Mouse (Mus musculus): ENCODE results near the gene Lclat1. TPM values are rescaled to one million over a fixed set of nuclear protein-coding genes. Genes with fewer than 3 reads are reported as not detected.

The Lclat1 gene
- polyA plus RNA-seq, 1 experiment from 2014 or later, result 20.5 TPM

DNA sequence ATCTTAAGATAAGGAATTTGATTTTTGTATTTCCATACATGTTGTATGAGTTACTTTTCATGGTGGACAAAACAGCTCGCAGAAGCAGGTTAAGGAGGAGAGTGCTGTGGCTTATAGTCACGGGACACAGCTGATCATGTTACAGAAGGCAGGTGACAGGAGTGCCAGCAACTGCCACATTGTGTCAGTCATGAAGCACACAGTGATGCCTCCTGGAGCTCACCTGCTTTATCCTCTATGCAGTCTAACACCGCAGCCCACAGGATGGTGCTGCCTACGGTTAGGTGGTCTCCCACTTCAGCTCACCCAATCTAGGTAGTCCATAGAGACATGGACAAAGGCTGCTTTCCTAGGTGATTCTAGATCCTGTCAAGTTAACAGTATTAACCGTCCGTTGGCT lies 11.4 kb downstream of the Lclat1 start:
- H3K36me3 ChIP-seq (ENCODE audit: control insufficient read depth, insufficient read depth, low read length), result no peaks in the 10 kb centered on the region
- no peak overlapping the region for H3K27ac ChIP-seq (ENCODE audit: low read length)
- WGBS, result 82% methylated on average over 6 of the region's 6 CpGs
- no peak overlapping the region for H3K4me2 ChIP-seq (ENCODE audit: low read depth, low read length)
- no peaks in the 10 kb centered on the region; the same call in 1 of the 2 replicates for H3K4me1 ChIP-seq (replicated peaks; ENCODE audit: control insufficient read depth, insufficient read depth, low read length)
- ATAC-seq (ENCODE audit: low read depth), result no peak
- no peaks in the 10 kb centered on the region for H3K27me3 ChIP-seq (ENCODE audit: control insufficient read depth, insufficient read depth, low read depth, low read length)
- no peak overlapping the region for H3K9ac ChIP-seq (ENCODE audit: low read length)
- H3K9me3 ChIP-seq (ENCODE audit: control insufficient read depth, low read length), result no peaks in the 10 kb centered on the region
- H3K4me3 ChIP-seq (ENCODE audit: low read length), result no peak overlapping the region

DNA sequence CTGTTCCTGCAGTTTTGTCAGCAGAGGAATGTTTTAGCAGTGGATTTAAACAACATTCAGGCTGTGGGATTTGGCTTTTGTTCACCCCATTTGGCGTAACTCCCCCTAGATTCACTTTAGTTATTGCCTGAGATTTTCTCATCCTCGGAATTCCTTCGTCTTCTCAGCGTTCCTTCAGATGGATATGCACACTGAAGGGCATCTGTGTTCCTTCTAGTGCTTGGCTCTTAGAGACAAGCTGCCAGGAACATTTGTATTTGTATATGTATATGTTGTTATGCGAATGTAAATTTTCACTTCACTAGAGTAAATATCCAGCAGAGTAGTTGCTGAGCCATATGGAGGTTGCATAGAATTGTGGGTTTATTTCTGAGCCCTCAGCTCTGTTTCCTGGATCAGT lies 12.8 kb downstream of the Lclat1 start:
- no peak overlapping the region for H3K9ac ChIP-seq (ENCODE audit: low read length)
- WGBS, result 45% methylated on average over 5 of the region's 5 CpGs
- no peak overlapping the region for H3K4me3 ChIP-seq (ENCODE audit: low read length)
- H3K4me2 ChIP-seq (ENCODE audit: low read depth, low read length), result no peak overlapping the region
- peak overlapping the region; percentile 74; the same call in 1 of the 2 replicates for H3K27ac ChIP-seq (ENCODE audit: low read length)
- H3K4me1 ChIP-seq (replicated peaks; ENCODE audit: control insufficient read depth, insufficient read depth, low read length), result no peaks in the 10 kb centered on the region; the same call in 1 of the 2 replicates
- peak; percentile 85 for ATAC-seq (ENCODE audit: low read depth)
- no peaks in the 10 kb centered on the region for H3K9me3 ChIP-seq (ENCODE audit: control insufficient read depth, low read length)
- no peaks in the 10 kb centered on the region for H3K36me3 ChIP-seq (ENCODE audit: control insufficient read depth, insufficient read depth, low read length)
- no peaks in the 10 kb centered on the region for H3K27me3 ChIP-seq (ENCODE audit: control insufficient read depth, insufficient read depth, low read depth, low read length)

DNA sequence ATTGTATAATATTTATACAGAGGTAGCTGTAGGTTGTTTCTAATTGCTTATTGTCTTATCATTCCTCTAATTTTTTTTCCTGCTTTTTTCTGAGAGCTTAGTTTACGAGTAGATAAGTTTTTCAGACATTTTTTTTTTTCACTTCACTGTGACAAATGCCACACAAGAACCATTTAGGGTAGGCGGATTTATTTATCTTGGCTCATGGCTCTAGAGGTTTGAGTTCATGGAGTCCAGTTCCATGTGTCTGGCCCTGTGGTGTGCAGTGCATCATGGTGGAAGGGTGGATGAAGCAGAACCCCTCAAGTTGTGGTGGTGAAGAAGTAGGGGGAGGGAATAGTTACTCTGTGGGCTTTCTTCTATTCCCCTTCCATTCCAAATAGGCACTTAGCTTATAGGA lies 13.9 kb downstream of the Lclat1 start:
- Histone ChIP-seq H3K4me2 (ENCODE audit: low read depth, low read length) (no peak overlapping the region), H3K36me3 (ENCODE audit: control insufficient read depth, insufficient read depth, low read length) (no peaks in the 10 kb centered on the region), H3K27ac (ENCODE audit: low read length) (no peak overlapping the region), H3K9ac (ENCODE audit: low read length) (no peak overlapping the region), H3K27me3 (ENCODE audit: control insufficient read depth, insufficient read depth, low read depth, low read length) (no peaks in the 10 kb centered on the region), H3K4me1 (replicated peaks; ENCODE audit: control insufficient read depth, insufficient read depth, low read length) (peaks cover 5% of the 10 kb centered on the region), H3K4me3 (ENCODE audit: low read length) (no peak overlapping the region), H3K9me3 (ENCODE audit: control insufficient read depth, low read length) (no peaks in the 10 kb centered on the region)
- WGBS, result 83% methylated on average over 2 of the region's 2 CpGs
- no peak for ATAC-seq (ENCODE audit: low read depth)

DNA sequence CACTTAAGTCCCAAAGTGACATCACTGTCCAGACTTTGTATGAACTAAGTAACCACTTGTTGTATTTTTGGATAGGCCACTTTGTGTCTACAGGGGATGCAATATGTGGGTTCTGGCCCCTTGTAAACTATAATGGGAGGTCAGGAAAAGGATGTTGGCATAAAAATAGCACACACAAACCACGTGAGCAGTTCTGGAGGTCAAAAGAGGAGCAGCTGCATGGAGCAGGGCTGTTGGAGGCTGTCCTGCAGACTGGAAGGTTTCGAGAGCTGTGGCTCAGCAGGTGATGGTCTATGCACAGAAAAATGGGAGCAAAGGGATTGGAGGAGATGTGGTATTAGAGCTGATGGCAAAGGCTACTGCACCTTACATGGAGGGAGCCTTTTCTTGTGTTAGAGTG lies 18.6 kb downstream of the Lclat1 start:
- Histone ChIP-seq H3K4me1 (replicated peaks; ENCODE audit: control insufficient read depth, insufficient read depth, low read length) (peaks cover 5% of the 10 kb centered on the region; the same call in 1 of the 2 replicates), H3K4me2 (ENCODE audit: low read depth, low read length) (no peak overlapping the region), H3K9me3 (ENCODE audit: control insufficient read depth, low read length) (no peaks in the 10 kb centered on the region), H3K36me3 (ENCODE audit: control insufficient read depth, insufficient read depth, low read length) (no peaks in the 10 kb centered on the region), H3K9ac (ENCODE audit: low read length) (no peak overlapping the region), H3K27me3 (ENCODE audit: control insufficient read depth, insufficient read depth, low read depth, low read length) (no peaks in the 10 kb centered on the region), H3K27ac (ENCODE audit: low read length) (no peak overlapping the region), H3K4me3 (ENCODE audit: low read length) (no peak overlapping the region)
- WGBS, result 45% methylated on average over 2 of the region's 2 CpGs
- ATAC-seq (ENCODE audit: low read depth), result no peak

DNA sequence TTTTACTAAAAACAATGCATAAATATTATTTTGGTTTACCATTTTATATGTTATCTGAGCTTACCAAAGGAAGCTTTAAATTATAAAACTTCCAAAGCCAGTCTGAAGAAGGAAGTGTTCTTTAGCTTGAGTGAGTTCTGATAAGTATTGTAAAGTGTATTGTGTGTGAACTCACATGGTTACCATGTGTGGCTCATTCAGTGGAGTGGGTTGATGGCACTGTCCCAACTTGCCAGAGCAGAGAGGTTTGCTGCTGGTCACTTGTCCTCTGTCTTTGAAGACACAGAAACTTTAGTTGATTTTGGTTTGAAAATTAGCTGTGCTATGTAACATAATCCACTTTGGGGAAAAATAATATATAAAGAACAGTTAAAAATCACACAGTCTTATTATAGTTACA lies 19.1 kb downstream of the Lclat1 start:
- Histone ChIP-seq H3K27me3 (ENCODE audit: control insufficient read depth, insufficient read depth, low read depth, low read length) (no peaks in the 10 kb centered on the region), H3K27ac (ENCODE audit: low read length) (no peak overlapping the region), H3K4me2 (ENCODE audit: low read depth, low read length) (no peak overlapping the region), H3K9me3 (ENCODE audit: control insufficient read depth, low read length) (no peaks in the 10 kb centered on the region), H3K9ac (ENCODE audit: low read length) (no peak overlapping the region), H3K4me3 (ENCODE audit: low read length) (no peak overlapping the region), H3K36me3 (ENCODE audit: control insufficient read depth, insufficient read depth, low read length) (no peaks in the 10 kb centered on the region), H3K4me1 (replicated peaks; ENCODE audit: control insufficient read depth, insufficient read depth, low read length) (peaks cover 5% of the 10 kb centered on the region; the same call in 1 of the 2 replicates)
- no peak for ATAC-seq (ENCODE audit: low read depth)

DNA sequence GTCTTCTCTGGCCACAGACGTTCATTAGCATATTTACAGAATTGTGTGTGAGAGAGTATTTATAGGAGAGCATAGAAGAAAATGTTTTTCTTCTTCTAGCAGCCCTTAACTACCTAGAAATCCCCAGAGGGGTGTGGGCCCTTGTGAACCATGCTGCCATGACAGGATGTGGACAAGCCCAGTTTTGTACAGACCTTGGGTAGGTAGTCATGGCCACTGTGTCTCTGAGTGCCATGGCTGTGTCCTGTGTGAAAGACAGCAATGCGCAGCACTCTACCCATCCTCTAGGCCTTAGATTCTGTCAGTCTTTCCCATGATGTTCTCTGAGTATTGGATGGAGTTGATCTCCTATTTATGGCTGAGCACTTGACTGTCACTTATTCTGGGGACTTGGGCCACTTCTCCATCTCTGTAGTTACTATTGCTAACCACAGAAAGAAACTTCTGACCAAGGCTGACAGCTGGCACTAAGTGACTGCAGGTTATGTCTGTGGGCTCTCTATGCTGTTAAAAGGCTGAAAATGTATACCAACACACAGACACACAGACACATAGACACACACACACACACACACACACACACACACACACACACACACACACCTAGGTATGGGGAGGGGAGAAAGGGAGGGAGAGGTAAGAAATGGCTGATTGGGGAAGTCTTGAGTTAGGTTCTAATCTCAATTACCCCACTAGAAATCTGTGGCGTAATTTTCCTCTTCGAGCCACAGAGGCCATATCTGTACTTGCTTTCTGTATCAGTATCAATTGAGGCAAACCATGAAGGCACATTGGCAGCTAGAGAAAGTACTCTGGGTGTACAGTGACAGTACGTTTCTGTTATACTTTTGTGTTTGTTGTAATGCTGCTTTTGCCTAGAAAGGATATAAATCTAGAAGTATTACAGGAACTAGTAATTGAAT lies 29.0 kb downstream of the Lclat1 start:
- no peak overlapping the region for H3K27ac ChIP-seq (ENCODE audit: low read length)
- no peaks in the 10 kb centered on the region for H3K9me3 ChIP-seq (ENCODE audit: control insufficient read depth, low read length)
- H3K4me2 ChIP-seq (ENCODE audit: low read depth, low read length), result no peak overlapping the region
- H3K9ac ChIP-seq (ENCODE audit: low read length), result no peak overlapping the region
- no peak overlapping the region for H3K4me3 ChIP-seq (ENCODE audit: low read length)
- ATAC-seq (ENCODE audit: low read depth), result no peak
- 84% methylated on average over 5 of the region's 5 CpGs for WGBS
- H3K4me1 ChIP-seq (replicated peaks; ENCODE audit: control insufficient read depth, insufficient read depth, low read length), result no peaks in the 10 kb centered on the region
- no peaks in the 10 kb centered on the region for H3K27me3 ChIP-seq (ENCODE audit: control insufficient read depth, insufficient read depth, low read depth, low read length)
- no peaks in the 10 kb centered on the region for H3K36me3 ChIP-seq (ENCODE audit: control insufficient read depth, insufficient read depth, low read length)

DNA sequence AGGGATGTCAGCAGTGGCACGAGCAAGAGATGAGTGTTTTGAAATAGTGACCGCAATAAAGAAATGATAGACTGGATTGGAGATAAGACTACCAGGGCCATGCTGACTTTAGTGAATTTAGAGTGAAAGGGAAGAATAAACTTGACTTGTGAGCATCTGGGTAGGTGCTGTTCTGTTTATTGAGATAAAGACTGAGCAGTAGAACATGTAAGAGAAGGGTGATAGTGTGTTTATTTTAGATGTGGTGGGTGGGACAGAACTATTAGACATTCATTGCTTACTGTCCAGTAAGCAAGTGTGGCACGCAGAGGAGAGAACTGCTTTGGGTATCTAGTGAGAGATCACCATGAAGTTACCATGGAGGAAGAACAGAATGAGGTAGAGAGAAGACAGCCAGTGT lies 30.4 kb downstream of the Lclat1 start:
- H3K27me3 ChIP-seq (ENCODE audit: control insufficient read depth, insufficient read depth, low read depth, low read length), result no peaks in the 10 kb centered on the region
- no peak overlapping the region for H3K4me3 ChIP-seq (ENCODE audit: low read length)
- no peak overlapping the region for H3K27ac ChIP-seq (ENCODE audit: low read length)
- H3K4me2 ChIP-seq (ENCODE audit: low read depth, low read length), result no peak overlapping the region
- no peak for ATAC-seq (ENCODE audit: low read depth)
- 76% methylated on average over 3 of the region's 3 CpGs for WGBS
- no peak overlapping the region for H3K9ac ChIP-seq (ENCODE audit: low read length)
- H3K9me3 ChIP-seq (ENCODE audit: control insufficient read depth, low read length), result no peaks in the 10 kb centered on the region
- no peaks in the 10 kb centered on the region for H3K36me3 ChIP-seq (ENCODE audit: control insufficient read depth, insufficient read depth, low read length)
- no peaks in the 10 kb centered on the region; the same call in 1 of the 2 replicates for H3K4me1 ChIP-seq (replicated peaks; ENCODE audit: control insufficient read depth, insufficient read depth, low read length)

DNA sequence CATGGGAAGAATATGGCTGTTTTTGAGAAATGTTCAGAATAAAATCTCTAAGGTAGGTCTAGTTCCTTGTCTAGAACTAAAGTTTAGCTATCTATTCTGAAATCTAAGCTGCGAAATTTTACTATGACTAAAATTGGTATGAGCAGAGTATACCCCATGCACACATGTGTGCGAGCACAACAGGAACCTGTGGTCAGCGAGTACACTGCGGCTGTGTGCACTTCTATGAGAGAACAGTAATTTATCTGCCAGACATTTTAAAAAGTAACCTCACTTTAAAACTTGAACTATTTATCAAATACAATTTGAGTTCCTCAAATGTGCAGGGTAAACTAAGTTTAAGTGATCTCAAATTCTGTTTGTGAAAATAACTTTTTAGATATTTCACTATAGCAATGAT lies 34.2 kb downstream of the Lclat1 start:
- H3K4me3 ChIP-seq (ENCODE audit: low read length), result no peak overlapping the region
- H3K4me1 ChIP-seq (replicated peaks; ENCODE audit: control insufficient read depth, insufficient read depth, low read length), result no peaks in the 10 kb centered on the region; the same call in 1 of the 2 replicates
- no peak overlapping the region for H3K9ac ChIP-seq (ENCODE audit: low read length)
- H3K27me3 ChIP-seq (ENCODE audit: control insufficient read depth, insufficient read depth, low read depth, low read length), result no peaks in the 10 kb centered on the region
- H3K36me3 ChIP-seq (ENCODE audit: control insufficient read depth, insufficient read depth, low read length), result no peaks in the 10 kb centered on the region
- no peak overlapping the region for H3K27ac ChIP-seq (ENCODE audit: low read length)
- H3K9me3 ChIP-seq (ENCODE audit: control insufficient read depth, low read length), result no peaks in the 10 kb centered on the region
- H3K4me2 ChIP-seq (ENCODE audit: low read depth, low read length), result no peak overlapping the region
- 68% methylated on average over 4 of the region's 4 CpGs for WGBS
- ATAC-seq (ENCODE audit: low read depth), result no peak

DNA sequence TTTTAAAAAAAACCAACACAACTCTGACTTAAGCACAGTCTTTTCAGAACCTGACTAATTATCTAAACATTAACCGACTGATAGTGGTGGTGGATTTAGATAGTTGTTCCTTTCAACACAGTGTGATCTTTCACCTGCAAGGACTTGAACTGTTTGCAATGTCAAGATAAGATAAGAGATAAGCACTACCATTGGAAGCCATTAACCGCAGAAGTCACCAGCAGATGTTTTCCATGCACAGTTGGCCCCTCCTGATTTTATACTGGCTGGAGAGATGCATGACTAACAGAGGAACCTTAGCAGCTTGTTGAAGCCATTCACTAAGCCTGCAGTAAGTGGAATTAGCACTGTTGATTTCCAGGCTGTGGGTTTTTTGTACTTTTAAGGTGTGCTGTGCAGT lies 34.7 kb downstream of the Lclat1 start:
- Histone ChIP-seq H3K4me2 (ENCODE audit: low read depth, low read length) (no peak overlapping the region), H3K27me3 (ENCODE audit: control insufficient read depth, insufficient read depth, low read depth, low read length) (no peaks in the 10 kb centered on the region), H3K9me3 (ENCODE audit: control insufficient read depth, low read length) (no peaks in the 10 kb centered on the region), H3K36me3 (ENCODE audit: control insufficient read depth, insufficient read depth, low read length) (no peaks in the 10 kb centered on the region), H3K4me3 (ENCODE audit: low read length) (no peak overlapping the region), H3K27ac (ENCODE audit: low read length) (no peak overlapping the region), H3K9ac (ENCODE audit: low read length) (no peak overlapping the region), H3K4me1 (replicated peaks; ENCODE audit: control insufficient read depth, insufficient read depth, low read length) (no peaks in the 10 kb centered on the region; the same call in 1 of the 2 replicates)
- ATAC-seq (ENCODE audit: low read depth), result no peak
- WGBS, result 12% methylated on average over 2 of the region's 2 CpGs
